Mouse (Mus musculus) adrenal gland, adult 18-20 months (tissue): ENCODE results near the gene Nab2. TPM values are rescaled to one million over a fixed set of nuclear protein-coding genes. Genes with fewer than 3 reads are reported as not detected.

Source experiments
- DNase-seq, 2 experiments: peaks; one replicate each; pipeline ENCODE4 v3.0.0; 2021 to 2022; ENCODE audit warnings: low spot score in 2 of 2
- total RNA-seq, 2 experiments: library from RNA; stranded (reverse); gene quantifications; 1 replicate in 1 of 2; 2 replicates in 1 of 2; pipeline ENCODE4 v1.2.3; 2021

The Nab2 gene
- total RNA-seq, 2 experiments from 2014 or later: 23.4 to 38.0 TPM

- no peak for DNase-seq
Observed at GRCm38 (mm10) chr10:127652906-127653638, 15.3 kb downstream of the Nab2 start.

DNA sequence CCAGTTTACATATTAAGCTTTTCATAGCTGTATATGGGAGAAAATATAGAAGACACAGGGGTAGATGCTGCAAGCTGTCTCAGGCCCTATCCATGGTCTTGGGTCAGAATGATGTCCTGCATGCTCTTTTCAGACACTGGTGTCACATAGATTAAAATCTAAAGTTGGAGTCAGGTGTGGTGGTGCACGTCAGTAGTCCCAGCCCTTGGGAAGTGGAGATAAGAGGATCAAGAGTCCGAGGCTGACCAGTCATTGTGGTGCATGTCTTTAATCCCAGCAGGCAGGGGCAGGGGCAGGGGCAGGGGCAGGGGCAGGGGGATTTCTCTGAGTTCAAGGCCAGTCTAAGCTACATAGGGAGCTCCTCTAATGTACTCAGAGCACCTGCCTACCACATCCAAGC, 22.6 kb downstream of the Nab2 start:
- DNase-seq: no peak

DNA sequence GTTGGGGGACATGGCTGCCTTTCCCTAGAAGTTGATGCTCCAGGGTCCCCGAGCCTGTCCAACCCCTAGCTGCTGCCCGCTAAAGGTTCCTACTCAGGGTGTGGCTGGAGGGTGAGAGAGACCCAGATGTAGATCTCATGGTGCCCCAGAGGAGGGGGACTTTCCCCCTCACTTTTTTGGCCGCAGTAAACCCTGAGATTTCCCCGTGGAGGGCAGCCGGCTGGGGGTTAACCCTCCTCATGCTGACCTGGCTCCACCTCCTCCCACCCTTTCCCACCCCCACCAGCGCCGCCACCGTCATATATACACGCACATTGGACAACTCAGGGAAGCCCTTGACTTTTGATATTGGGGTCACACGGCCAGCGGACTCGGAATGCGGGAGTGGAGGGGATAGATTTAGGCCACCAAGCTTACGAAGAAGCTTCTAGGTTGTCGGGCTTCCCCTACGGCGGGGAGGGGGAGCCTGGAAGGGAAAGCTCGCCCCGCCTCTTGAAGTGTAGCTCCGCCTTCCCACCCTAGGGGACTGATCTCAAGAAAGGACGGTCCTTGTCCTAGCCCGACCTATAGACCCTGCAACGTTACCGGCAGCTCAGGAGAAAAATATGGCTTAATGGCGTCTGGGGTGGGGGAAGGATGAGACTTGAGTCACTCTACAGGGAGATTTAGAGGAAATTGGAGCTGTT, 24.7 kb downstream of the Nab2 start:
- peak; percentile 79 to 81 for DNase-seq

DNA sequence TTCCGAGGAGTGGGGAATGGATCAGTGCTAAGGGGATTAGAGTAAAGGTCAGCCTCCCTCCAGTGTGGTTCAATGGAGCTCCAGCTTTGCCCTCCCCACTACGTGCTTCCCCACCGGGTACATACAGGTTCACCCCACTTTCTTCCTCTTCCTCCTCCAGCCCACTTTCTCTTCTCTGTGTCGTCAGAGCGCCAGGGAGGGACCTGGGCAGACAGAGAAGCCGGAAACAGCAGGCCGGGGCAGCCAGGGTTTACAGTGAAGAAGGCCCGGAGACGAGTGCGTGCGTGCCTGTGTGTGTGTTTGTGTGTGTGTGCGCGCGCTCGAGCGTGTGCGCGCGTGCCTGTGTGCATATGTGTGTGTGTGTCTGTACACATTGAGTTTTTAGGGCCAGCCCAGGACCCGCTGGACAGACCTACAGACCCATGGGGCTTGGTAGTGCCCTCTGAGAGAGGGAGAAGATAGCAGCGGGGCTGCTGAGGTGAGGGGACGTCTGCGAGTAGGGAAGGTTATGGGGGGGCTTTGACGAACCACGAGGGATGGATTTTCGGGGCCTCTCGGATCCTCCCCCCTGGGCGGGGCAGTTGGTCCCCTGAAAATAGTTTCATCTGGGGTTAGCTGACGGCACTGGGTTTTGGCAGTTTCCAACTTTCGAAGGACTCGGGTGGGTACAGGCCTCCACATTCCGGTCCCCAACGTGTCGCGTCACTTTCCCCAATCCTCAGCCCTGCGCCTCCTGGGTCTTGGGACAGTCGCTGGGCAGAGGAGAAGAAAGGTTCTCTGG, 25.4 kb downstream of the Nab2 start, which contains the start of gene Stat6:
Gene Stat6, plus strand, starts transcription at position 215 of the 781 bp plus-strand sequence.
- peak; percentile 70 to 78 for DNase-seq

DNA sequence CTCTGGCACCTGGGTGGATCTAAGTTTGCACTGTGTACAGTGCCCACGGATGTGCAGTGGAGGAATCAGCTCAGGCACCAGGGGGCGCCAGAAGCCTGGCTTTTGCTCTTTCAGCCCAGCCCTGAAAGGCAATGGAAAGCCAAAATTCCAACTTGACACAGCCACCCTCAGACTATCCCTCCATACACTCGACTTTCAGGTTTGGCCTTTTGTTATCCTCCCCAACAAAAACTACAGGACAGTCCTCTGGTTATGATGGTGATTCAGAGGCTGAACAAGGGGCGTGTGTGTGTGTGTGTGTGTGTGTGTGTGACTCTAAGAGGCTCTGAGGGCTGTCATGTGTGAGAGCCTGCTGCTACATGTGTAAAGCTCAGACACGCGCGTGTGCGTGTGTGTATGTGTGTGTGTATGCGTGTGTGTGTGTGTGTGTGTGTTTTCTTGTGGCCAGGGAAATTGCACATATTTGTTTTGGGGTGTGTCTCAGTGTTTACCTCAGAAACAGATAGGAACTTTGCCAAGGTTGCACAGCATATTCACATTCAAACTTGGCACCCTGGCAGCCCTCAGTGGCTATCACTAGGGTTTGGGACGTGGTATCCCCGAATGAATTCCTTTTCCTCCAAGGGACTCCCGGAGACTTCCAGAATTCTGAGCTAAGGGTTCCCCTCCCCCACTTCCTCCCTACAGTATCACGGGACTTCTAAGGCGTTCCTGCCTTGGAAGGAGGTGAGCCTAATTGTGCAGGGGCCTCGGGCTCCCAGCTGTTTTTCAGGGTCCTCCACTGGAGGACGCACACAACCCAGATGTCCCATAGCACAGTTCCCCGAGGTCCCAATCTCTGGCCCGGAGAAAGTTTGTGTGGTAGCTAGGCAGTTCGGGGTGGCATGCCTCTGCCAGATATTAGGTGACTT, 26.3 kb downstream of the Nab2 start:
- peak; percentile 91 to 95 for DNase-seq

DNA sequence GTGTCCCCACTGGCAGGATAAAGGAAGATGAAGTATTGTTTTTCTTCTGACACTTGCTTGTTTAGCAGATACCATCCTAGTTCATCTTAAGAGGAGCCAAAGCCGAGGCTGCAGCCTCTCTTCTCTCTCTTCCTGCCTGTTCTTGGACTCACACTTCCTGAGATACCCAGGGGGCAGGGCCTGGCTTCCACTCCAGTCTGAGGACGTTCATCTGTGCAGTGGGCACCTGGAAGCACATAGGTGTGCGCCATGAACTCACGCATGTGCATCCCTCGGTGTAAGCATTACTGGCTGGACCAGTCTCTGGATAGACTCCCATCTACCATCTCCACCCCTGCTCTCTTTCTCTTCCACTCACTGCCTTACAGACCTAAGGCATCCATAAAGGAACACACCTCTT, 27.9 kb downstream of the Nab2 start:
- no peak for DNase-seq

DNA sequence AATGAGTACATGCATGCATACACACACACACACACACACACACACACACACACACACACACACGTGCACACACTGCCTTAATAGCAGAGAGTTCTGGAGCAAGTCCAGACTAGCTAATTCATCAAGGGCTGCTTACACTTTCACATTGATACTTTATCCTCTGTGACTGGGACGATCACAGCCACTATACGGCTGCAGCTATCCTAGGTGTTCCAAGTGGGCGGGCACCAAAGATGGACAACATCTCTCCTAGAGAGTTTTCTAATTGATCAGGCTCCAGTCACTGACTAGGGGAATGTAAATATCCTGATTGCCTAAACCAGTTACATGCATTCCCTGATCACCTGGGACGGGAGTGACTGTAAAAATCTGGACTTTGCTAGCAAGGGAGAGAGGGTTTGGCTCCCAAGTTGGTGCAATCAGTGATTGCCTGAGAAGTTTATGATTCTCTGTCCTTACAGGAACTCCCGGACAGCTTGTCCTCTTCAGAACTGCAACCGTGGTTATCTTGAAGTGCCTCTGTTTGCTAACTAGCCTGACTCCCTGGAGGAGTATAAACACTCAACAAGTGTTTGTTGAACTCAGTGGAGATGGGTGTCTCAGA, 35.6 kb downstream of the Nab2 start:
- DNase-seq: no peak

- DNase-seq: peak in 1 of 2 experiments; percentile 21
Observed at GRCm38 (mm10) chr10:127631261-127632214, 36.8 kb downstream of the Nab2 start.

DNA sequence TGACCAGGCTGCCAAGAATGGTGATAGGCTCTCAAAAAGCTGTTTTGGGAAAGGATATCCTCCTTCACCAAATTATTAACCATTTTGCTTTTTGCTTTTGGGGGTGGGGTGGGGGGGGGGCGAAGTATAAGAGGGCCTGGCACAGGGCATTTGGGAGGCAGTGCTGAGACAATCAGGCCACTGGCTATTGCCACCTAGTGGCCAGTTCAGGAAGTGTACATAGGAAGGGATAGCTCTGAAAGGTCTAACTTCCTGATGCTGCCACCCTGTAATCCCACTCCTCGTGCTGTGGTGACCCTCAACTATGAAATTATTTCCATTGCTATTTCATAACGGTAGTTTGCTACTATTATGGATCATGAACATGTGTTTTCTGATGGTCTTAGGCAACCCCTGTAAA, 41.9 kb downstream of the Nab2 start:
- DNase-seq: no peak

- no peak for DNase-seq
Observed at GRCm38 (mm10) chr10:127623439-127624216, 44.7 kb downstream of the Nab2 start.

DNA sequence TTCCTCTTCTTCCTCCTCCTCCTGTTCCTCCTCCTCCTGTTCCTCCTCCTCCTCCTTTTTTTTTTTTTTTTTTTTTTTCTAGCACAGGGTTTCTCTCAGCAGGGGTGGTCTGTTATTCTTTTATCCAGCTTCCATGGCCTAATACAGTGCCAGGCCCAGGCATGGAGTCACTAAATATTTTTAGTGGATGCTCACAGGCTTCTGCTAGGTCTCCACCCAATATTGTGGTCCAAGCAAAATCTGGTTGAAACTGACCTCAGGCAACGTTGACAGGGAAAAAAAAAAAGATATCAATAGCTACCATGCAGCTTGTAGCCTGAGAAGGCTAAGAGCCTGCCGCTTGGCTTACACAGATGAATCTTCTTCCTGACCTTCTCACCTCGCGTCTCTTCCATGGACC, 45.7 kb downstream of the Nab2 start:
- no peak for DNase-seq

DNA sequence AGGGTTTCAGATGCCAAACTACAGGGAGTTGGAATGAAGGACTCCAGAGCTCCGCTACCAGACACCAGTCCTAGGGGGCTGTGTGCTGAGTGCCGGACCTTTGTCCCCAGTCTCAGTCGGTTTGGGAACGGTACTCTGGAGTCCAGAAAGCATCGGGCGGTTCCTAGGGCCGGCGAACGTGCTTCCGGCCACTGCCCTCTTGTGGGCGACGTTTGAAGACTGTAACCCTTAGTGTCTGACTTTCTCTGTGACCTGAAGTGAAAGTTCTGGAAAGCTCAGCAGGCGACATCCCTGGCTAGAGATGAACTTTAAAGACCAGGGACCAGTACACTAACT, 46.3 kb downstream of the Nab2 start:
- DNase-seq: peak; percentile 68 to 73

GRCm38 (mm10) chr10:127621191-127622056, 46.9 kb downstream of the Nab2 start:
- peak; percentile 84 to 87 for DNase-seq

- DNase-seq: peak in 1 of 2 experiments; percentile 40
Observed at GRCm38 (mm10) chr10:127620406-127621190, 47.8 kb downstream of the Nab2 start, which contains the start of gene Lrp1. TSS of gene Lrp1 (minus strand) at chr10:127621148.

GRCm38 (mm10) chr10:127619941-127620405, 48.4 kb downstream of the Nab2 start:
- DNase-seq: peak in 1 of 2 experiments; percentile 40

DNA sequence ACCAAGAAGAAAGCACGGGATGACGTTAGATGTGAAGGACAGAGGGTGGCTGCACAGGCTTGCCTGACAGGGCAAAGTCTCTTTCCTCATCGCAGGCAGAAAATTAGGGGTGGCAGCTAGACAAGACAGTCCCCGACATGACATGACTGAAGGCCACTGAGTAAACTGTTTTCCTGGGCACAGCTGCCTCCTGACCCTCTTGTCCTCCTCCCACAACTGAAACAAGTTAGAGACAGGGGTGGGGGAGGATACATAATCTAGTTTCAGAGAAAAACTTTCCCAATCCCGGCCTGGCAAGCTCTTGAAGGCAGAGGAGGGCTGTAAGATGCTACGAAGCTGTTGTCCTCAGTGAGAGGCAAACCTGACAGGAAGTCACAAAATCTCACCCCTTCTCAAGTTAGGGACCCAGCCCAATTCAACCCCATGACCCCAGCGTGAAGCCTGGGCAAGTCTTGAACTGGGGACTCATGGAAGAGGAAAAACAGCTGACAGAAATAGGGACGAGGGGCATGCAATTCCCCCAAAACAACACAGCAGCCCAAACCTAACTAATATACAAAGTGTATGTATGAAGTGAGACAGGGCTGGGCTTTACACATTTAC, 49.1 kb downstream of the Nab2 start:
- no peak for DNase-seq
